Mouse (Mus musculus) forebrain, embryonic 10.5 days (tissue): ENCODE data around the gene Gprc6a. TPM values are rescaled to one million over a fixed set of nuclear protein-coding genes. Genes with fewer than 3 reads are reported as not detected.

ENCODE experiments used
- polyA plus RNA-seq: library from polyadenylated mRNA; unstranded; fragments of >200 nt; fragmentation: Nextera tagmentation; extraction: Ambion mirVana; gene quantifications from 2 replicates; pipeline ENCODE4 v1.2.1, GENCODE M21; 2016

Gprc6a gene
- polyA plus RNA-seq, 1 experiment from 2014 or later: 0.06 TPM

Other genes starting within 250 kb of the Gprc6a start
- gene Gm49339, start 150.8 kb downstream of the Gprc6a start, polyA plus RNA-seq: not detected in 2 replicates
- not detected in 2 replicates for gene Lilr4b, start 150.8 kb downstream of the Gprc6a start, polyA plus RNA-seq
- gene Lilrb4a, start 140.5 kb downstream of the Gprc6a start, polyA plus RNA-seq: 0.74 and 0.98 TPM in 2 replicates
- gene Fam162b, start 40.9 kb downstream of the Gprc6a start, polyA plus RNA-seq: 1.8 and 2.8 TPM in 2 replicates
- 0.07 TPM in 1 of 2 replicates, not detected in the other for gene Rfx6, start 46.3 kb upstream of the Gprc6a start, polyA plus RNA-seq